Mouse (Mus musculus) neural tube, embryonic 12.5 days (tissue): ENCODE data around the gene Myo18a. TPM values are rescaled to one million over a fixed set of nuclear protein-coding genes. Genes with fewer than 3 reads are reported as not detected.
A peak's percentile ranks its signal among the peaks of the same experiment; 100 is the strongest.

Source experiments
- ATAC-seq: fragments of 200-750 bp; cut with Nextera tagmentation; 2 replicates; pipeline ENCODE4 v1.8.0; 2017; ENCODE audit warnings: low read depth, mild to moderate bottlenecking, moderate TSS enrichment, moderate library complexity; ENCODE audit not compliant: low FRiP score
- H3K27ac ChIP-seq: fragments of 300-500 bp; sonication (generic); 2 replicates; pipeline ENCODE4 v1.5.1; 2016
- H3K27me3 ChIP-seq: fragments of 300-500 bp; sonication (generic); replicated peaks from 2 replicates; pipeline ENCODE4 v1.6.1; 2016; ENCODE audit warnings: mild to moderate bottlenecking
- H3K36me3 ChIP-seq: fragments of 300-500 bp; sonication (generic); 2 replicates; pipeline ENCODE4 v1.6.1; 2016; ENCODE audit warnings: mild to moderate bottlenecking
- H3K4me1 ChIP-seq: fragments of 300-500 bp; sonication (generic); 2 replicates; pipeline ENCODE4 v1.6.1; 2016
- H3K4me2 ChIP-seq: fragments of 300-500 bp; sonication (generic); replicated peaks from 2 replicates; pipeline ENCODE4 v1.6.1; 2016; ENCODE audit warnings: mild to moderate bottlenecking
- H3K4me3 ChIP-seq: fragments of 300-500 bp; sonication (generic); 2 replicates; pipeline ENCODE4 v1.5.1; 2016
- H3K9ac ChIP-seq: fragments of 300-500 bp; sonication (generic); 2 replicates; pipeline ENCODE4 v1.6.1; 2016; ENCODE audit warnings: mild to moderate bottlenecking
- H3K9me3 ChIP-seq: fragments of 300-500 bp; sonication (generic); 2 replicates; pipeline ENCODE4 v1.6.1; 2016; ENCODE audit warnings: mild to moderate bottlenecking
- WGBS: fragments of 180-500 bp; shearing (Covaris S2); methylation state at CpG from one replicate; pipeline ENCODE4 v1.1.7; 2016; 5-methylcytosine and 5-hydroxymethylcytosine counted together
- polyA plus RNA-seq: library from polyadenylated mRNA; unstranded; fragments of >200 nt; fragmentation: Nextera tagmentation; extraction: Ambion mirVana; gene quantifications from 2 replicates; pipeline ENCODE4 v1.2.1, GENCODE M21; 2016

The Myo18a gene
- polyA plus RNA-seq, 1 experiment from 2014 or later: 49.5 TPM

- H3K9ac ChIP-seq: no peak overlapping the region
- H3K27ac ChIP-seq: no peak overlapping the region
- no peaks in the 10 kb centered on the region for H3K4me1 ChIP-seq
- WGBS: 88% methylated on average over 5 of the region's 5 CpGs
- no peak for ATAC-seq
- H3K36me3 ChIP-seq: no peaks in the 10 kb centered on the region
- no peak overlapping the region for H3K4me3 ChIP-seq
- no peaks in the 10 kb centered on the region for H3K9me3 ChIP-seq
- H3K4me2 ChIP-seq: no peak overlapping the region
- no peaks in the 10 kb centered on the region for H3K27me3 ChIP-seq
Observed at GRCm38 (mm10) chr11:77748996-77749395, 14.1 kb upstream of the Myo18a start.

DNA sequence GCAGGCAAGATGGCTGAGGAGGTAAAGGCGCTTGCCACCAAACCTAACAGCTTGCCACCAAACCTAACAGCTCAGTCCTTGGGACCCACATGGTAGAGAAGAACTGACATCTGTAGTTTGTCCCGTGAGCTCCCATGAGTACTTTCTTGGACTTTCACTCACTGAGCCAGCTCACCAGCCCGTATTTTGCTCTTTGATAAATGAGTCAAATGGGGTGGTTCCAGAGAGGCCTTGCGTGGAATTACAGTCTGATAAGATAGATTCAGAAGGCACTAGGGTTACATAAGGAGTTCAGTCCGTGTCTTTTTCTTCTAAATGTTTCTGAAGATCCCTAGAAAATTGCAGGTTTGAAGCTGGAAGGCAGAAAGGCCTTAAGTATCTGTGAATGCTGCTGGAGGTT lies 10.5 kb upstream of the Myo18a start:
- no peaks in the 10 kb centered on the region for H3K4me1 ChIP-seq
- H3K4me2 ChIP-seq: no peak overlapping the region
- no peaks in the 10 kb centered on the region for H3K36me3 ChIP-seq
- WGBS: 82% methylated on average over 5 of the region's 5 CpGs
- no peaks in the 10 kb centered on the region for H3K9me3 ChIP-seq
- H3K9ac ChIP-seq: no peak overlapping the region
- no peaks in the 10 kb centered on the region for H3K27me3 ChIP-seq
- H3K27ac ChIP-seq: no peak overlapping the region
- H3K4me3 ChIP-seq: no peak overlapping the region
- ATAC-seq: no peak

GRCm38 (mm10) chr11:77753469-77753868 lies 9.6 kb upstream of the Myo18a start:
- no peak overlapping the region for H3K4me3 ChIP-seq
- no peaks in the 10 kb centered on the region for H3K9me3 ChIP-seq
- H3K27ac ChIP-seq: no peak overlapping the region
- H3K36me3 ChIP-seq: no peaks in the 10 kb centered on the region
- 73% methylated on average over 3 of the region's 3 CpGs for WGBS
- H3K9ac ChIP-seq: no peak overlapping the region
- H3K27me3 ChIP-seq: no peaks in the 10 kb centered on the region
- no peak for ATAC-seq
- no peak overlapping the region for H3K4me2 ChIP-seq
- H3K4me1 ChIP-seq: no peaks in the 10 kb centered on the region

GRCm38 (mm10) chr11:77760031-77760430 lies 3.0 kb upstream of the Myo18a start:
- no peak for ATAC-seq
- Histone ChIP-seq H3K9ac (no peak overlapping the region), H3K36me3 (no peaks in the 10 kb centered on the region), H3K4me3 (no peak overlapping the region), H3K9me3 (no peaks in the 10 kb centered on the region), H3K4me1 (peaks cover 17% of the 10 kb centered on the region), H3K4me2 (no peak overlapping the region), H3K27me3 (no peaks in the 10 kb centered on the region), H3K27ac (no peak overlapping the region)
- 84% methylated on average over 4 of the region's 4 CpGs for WGBS

- ATAC-seq: peak; percentile 83
- H3K4me3 ChIP-seq: peak overlapping the region; percentile 98
- WGBS: 5% methylated on average over 26 of the region's 26 CpGs
- H3K27me3 ChIP-seq: no peaks in the 10 kb centered on the region
- H3K9me3 ChIP-seq: no peaks in the 10 kb centered on the region
- H3K27ac ChIP-seq: peak overlapping the region; percentile 85
- peak overlapping the region; percentile 99 for H3K9ac ChIP-seq
- no peaks in the 10 kb centered on the region for H3K36me3 ChIP-seq
- peak overlapping the region; percentile 92 for H3K4me2 ChIP-seq
- peaks cover 36% of the 10 kb centered on the region for H3K4me1 ChIP-seq
Observed at GRCm38 (mm10) chr11:77763673-77764340, 761 bp downstream of the Myo18a start.

GRCm38 (mm10) chr11:77764694-77765458 lies 1.8 kb downstream of the Myo18a start:
- H3K27me3 ChIP-seq: no peaks in the 10 kb centered on the region
- 53% methylated on average over 9 of the region's 9 CpGs for WGBS
- no peaks in the 10 kb centered on the region for H3K36me3 ChIP-seq
- ATAC-seq: no peak
- peak overlapping the region; percentile 92 for H3K4me2 ChIP-seq
- H3K9ac ChIP-seq: peak overlapping the region; percentile 99; the same call in 1 of the 2 replicates
- H3K9me3 ChIP-seq: no peaks in the 10 kb centered on the region
- H3K4me3 ChIP-seq: peak overlapping the region; percentile 98
- no peak overlapping the region for H3K27ac ChIP-seq
- H3K4me1 ChIP-seq: peaks cover 36% of the 10 kb centered on the region

DNA sequence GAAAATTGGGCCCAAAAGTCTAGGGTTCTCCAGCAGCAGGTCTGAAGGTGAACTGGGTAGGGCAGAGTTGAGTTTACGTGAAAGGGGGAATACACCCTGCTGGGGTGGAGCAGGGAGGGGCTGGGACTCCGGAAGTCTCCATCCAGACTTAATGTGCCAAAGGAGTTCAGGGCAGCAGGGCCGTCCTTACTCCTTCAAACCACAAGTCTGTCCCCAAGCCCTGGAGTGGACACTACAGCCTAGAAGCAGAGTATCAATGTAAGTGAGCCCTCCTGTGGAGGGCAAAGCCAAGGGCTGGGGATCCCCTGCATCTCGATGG lies 2.4 kb downstream of the Myo18a start:
- no peak overlapping the region for H3K4me3 ChIP-seq
- no peaks in the 10 kb centered on the region for H3K27me3 ChIP-seq
- WGBS: 42% methylated on average over 4 of the region's 4 CpGs
- peak overlapping the region; percentile 92 for H3K4me2 ChIP-seq
- no peaks in the 10 kb centered on the region for H3K36me3 ChIP-seq
- H3K4me1 ChIP-seq: peaks cover 36% of the 10 kb centered on the region
- no peak overlapping the region for H3K27ac ChIP-seq
- no peak overlapping the region for H3K9ac ChIP-seq
- no peaks in the 10 kb centered on the region for H3K9me3 ChIP-seq
- ATAC-seq: no peak

DNA sequence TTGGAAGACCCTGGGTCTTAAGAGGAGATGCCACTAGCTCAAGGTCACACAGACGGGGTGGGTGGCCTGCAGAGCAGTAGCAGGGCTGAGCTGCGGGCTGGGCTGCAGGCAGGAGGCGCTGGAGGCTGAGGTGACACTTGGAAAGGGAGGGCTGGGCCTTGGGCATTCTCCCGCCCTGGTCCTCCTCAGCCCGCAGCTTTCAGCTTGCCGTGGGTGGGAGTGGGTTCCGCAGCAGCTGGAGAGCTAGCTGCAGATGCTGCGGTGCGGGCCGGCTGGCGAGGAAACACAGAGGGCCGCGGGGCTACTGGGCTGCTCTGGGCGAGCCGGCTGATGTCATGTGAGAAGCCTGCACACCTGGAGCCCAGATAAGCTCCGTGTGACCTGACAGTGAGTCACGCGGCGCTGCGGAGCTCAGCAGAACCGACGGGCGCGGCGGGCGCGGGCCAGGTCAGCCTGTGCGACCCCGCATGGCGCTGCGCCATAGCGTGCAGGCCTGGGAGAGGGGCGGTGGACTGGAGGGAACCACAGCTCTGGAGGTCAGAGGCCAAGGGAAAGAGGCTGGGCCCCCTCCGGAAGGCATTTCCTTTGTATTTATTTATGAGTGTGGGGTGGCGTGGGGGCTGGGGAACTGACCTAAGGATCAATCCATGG lies 3.4 kb downstream of the Myo18a start:
- WGBS: under 1% methylated on average over 35 of the region's 35 CpGs
- Histone ChIP-seq H3K4me3 (peak overlapping the region; percentile 33), H3K27me3 (no peaks in the 10 kb centered on the region), H3K9me3 (no peaks in the 10 kb centered on the region), H3K27ac (0 out of 2 replicates have a peak overlapping the region, but pooled peaks have one; percentile 20), H3K4me2 (peak overlapping the region; percentile 92), H3K4me1 (peaks cover 36% of the 10 kb centered on the region), H3K9ac (peak overlapping the region; percentile 64), H3K36me3 (no peaks in the 10 kb centered on the region)
- ATAC-seq: no peak

DNA sequence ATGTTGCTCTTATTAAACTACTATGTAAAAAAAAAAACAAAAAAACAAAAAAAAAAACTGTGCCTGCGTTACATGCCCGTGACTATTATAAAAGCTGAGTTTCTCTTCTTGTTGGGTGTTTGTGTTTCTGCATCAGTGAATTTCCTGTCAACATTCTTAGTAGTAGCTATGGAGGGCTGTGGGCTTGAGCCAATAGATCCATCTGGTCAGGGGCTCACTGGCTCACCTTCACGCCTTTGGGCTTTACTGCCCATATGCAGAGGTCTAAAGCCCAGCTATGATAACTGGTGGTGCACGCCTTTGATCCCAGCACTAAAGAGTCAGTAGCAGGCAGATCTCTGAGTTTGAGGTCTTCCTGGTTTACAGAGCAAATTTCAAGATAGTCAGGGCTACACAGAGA lies 6.5 kb downstream of the Myo18a start:
- Histone ChIP-seq H3K4me1 (peaks cover 28% of the 10 kb centered on the region), H3K9me3 (no peaks in the 10 kb centered on the region), H3K4me2 (no peak overlapping the region), H3K4me3 (no peak overlapping the region), H3K27me3 (no peaks in the 10 kb centered on the region), H3K36me3 (no peaks in the 10 kb centered on the region), H3K27ac (no peak overlapping the region), H3K9ac (no peak overlapping the region)
- no peak for ATAC-seq
- 86% methylated on average over 4 of the region's 4 CpGs for WGBS

- Histone ChIP-seq H3K9ac (no peak overlapping the region), H3K27ac (no peak overlapping the region), H3K4me1 (peaks cover 19% of the 10 kb centered on the region), H3K4me3 (no peak overlapping the region), H3K27me3 (no peaks in the 10 kb centered on the region), H3K4me2 (no peak overlapping the region), H3K36me3 (no peaks in the 10 kb centered on the region), H3K9me3 (no peaks in the 10 kb centered on the region)
- WGBS: 79% methylated on average over 8 of the region's 8 CpGs
- ATAC-seq: no peak
Observed at GRCm38 (mm10) chr11:77770346-77770745, 7.3 kb downstream of the Myo18a start.

DNA sequence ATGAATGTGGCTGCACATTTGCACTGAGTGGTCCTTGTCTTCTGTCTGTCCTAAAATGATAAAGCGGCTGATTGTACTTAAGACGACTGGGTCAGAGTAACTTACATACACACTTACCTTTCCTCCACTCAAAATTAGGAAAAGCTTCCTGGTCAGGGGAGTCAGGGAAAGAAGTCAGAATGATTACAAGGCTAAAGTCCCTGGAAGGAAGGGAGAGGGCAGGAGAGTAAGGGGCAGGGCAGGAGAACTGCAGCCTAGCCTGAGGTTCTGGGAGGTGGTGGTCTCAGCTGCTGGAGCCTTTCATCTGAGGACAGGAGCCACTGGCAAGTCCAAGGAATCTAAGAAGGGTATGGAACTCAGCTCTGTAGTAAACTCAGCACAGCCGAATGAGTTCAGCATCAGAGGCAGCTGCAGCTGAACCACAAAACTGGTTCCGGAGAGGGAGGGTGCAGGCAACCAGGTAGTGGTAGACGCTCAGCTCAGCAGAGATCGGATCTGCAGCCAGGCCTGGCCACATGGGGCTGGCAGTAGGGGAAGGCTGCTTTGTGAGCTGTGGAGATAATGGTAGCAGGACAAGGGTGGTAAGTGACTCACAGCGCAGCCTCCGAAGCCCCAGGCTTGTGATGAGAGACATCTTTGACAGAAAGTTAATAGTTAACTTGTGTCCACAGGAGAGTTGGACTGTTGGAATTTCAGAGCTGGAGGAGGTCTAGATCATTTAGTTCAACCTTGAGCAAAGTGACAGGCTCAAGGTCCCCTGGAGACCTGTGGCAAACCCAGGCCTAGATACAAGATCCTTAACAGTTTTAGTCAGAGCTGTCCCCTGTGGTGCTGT lies 9.1 kb downstream of the Myo18a start:
- Histone ChIP-seq H3K36me3 (no peaks in the 10 kb centered on the region; the same call in 1 of the 2 replicates), H3K27me3 (no peaks in the 10 kb centered on the region), H3K27ac (no peak overlapping the region), H3K9ac (no peak overlapping the region), H3K4me1 (0 out of 2 replicates have a peak, but pooled peaks cover 6% of the 10 kb centered on the region), H3K4me3 (no peak overlapping the region), H3K9me3 (no peaks in the 10 kb centered on the region), H3K4me2 (no peak overlapping the region)
- WGBS: 55% methylated on average over 8 of the region's 8 CpGs
- no peak for ATAC-seq
